Comparison of ENCODE assay signal across 9 mouse cellular contexts in genomic region chr1:36996561-36997213, GRCm38 (mm10). TPM values are rescaled to one million over a fixed set of nuclear protein-coding genes. Genes with fewer than 3 reads are reported as not detected.
DNase-seq lines count a peak whose midpoint lies in the region; ATAC-seq lines count a peak whose summit lies in the region.
"Had no signal": no experiment of that assay in that cellular context is flagged by ENCODE, and none has a peak within 500 bp of the region (broad histone marks: within the 10 kb centered on the region; RNA-seq: fewer than 3 reads in every experiment).

No protein-coding gene starts in this region.

- H3K27ac ChIP-seq in forebrain, embryonic 14.5 days (ENCODE audit: low read depth, low read length), result no peak overlapping the region
- no peak overlapping the region for H3K27ac ChIP-seq in forebrain, embryonic 12.5 days

- no peak overlapping the region for H3K4me2 ChIP-seq in forebrain, embryonic 14.5 days (ENCODE audit: low read length)
- H3K4me2 ChIP-seq in forebrain, embryonic 12.5 days, result no peak overlapping the region

- H3K9me3 ChIP-seq in forebrain, embryonic 14.5 days (replicated peaks; ENCODE audit: control insufficient read depth, low read length), result no peaks in the 10 kb centered on the region
- H3K9me3 ChIP-seq in forebrain, embryonic 12.5 days, result no peaks in the 10 kb centered on the region

- no peaks in the 10 kb centered on the region for H3K36me3 ChIP-seq in forebrain, embryonic 14.5 days (ENCODE audit: control insufficient read depth, insufficient read depth, low read length)
- H3K36me3 ChIP-seq in forebrain, embryonic 12.5 days (replicated peaks), result no peaks in the 10 kb centered on the region

- WGBS in forebrain, embryonic 14.5 days, result 56% methylated on average over 6 of the region's 6 CpGs
- 60% methylated on average over 6 of the region's 6 CpGs for WGBS in forebrain, embryonic 12.5 days

- no peaks in the 10 kb centered on the region for H3K27me3 ChIP-seq in forebrain, embryonic 14.5 days (replicated peaks; ENCODE audit: control insufficient read depth, insufficient read depth, low read length)
- no peaks in the 10 kb centered on the region for H3K27me3 ChIP-seq in forebrain, embryonic 12.5 days

- no peak overlapping the region for H3K4me3 ChIP-seq in forebrain, embryonic 14.5 days (ENCODE audit: low read depth, low read length)
- H3K4me3 ChIP-seq in forebrain, embryonic 12.5 days (replicated peaks), result no peak overlapping the region

- no peak overlapping the region for H3K9ac ChIP-seq in forebrain, embryonic 14.5 days (ENCODE audit: low read length)
- H3K9ac ChIP-seq in forebrain, embryonic 12.5 days, result no peak overlapping the region

- peak; percentile 10 for DNase-seq in forebrain, embryonic 14.5 days (ENCODE audit: low spot score)
- DNase-seq in adrenal gland, adult 2 months, result peak; percentile 78
- DNase-seq in gastrocnemius, postnatal 4 days (ENCODE audit: low spot score in 2 of 2), result peak; percentile 28 to 75
- DNase-seq in kidney, postnatal 10 days, result peak; percentile 82
- peak; percentile 63 for DNase-seq in thymus, postnatal 0 days (ENCODE audit: low spot score)
- DNase-seq in MN1 (ENCODE audit: low spot score), result no peak
- DNase-seq in T-cell, adult 2 months (ENCODE audit: low spot score), result no peak

- H3K4me1 ChIP-seq in forebrain, embryonic 14.5 days (ENCODE audit: control insufficient read depth, insufficient read depth, low read length), result no peaks in the 10 kb centered on the region
- peaks cover 2% of the 10 kb centered on the region; the same call in 1 of the 2 replicates for H3K4me1 ChIP-seq in forebrain, embryonic 12.5 days

- no peak for ATAC-seq in forebrain, embryonic 14.5 days
- ATAC-seq in forebrain, embryonic 12.5 days (ENCODE audit: low FRiP score), result no peak

RNA-seq across cellular contexts. Expression of gene Vwa3b, which starts 29.7 kb away (rescaled TPM):
- 0.90 and 1.1 TPM in 2 replicates for polyA plus RNA-seq in forebrain, embryonic 14.5 days (2014; fragmentation: Nextera tagmentation; extraction: Ambion mirVana)
- polyA plus RNA-seq in forebrain, embryonic 12.5 days (2016; fragmentation: Nextera tagmentation; extraction: Ambion mirVana), result 0.82 and 1.8 TPM in 2 replicates
- total RNA-seq in adrenal gland, adult 2 months (2021), result under 1 TPM; 0.35 to 0.49 TPM
- 1.0 TPM in 1 of 2 replicates, not detected in the other for polyA plus RNA-seq in adrenal gland, adult 2 months (2012; rRNA removed)
- total RNA-seq in gastrocnemius, postnatal 4 days (2021), result 10 to 100 TPM; 10.4 to 16.7 TPM
- 0.13 and 0.59 TPM in 2 replicates for polyA plus RNA-seq in thymus, postnatal 0 days (2015; fragmentation: Nextera tagmentation; extraction: Ambion mirVana)
- total RNA-seq: MEL had no signal

RNA-seq across cellular contexts. Expression of gene Tmem131, which starts 53.2 kb away (rescaled TPM):
- polyA plus RNA-seq in forebrain, embryonic 14.5 days (2014; fragmentation: Nextera tagmentation; extraction: Ambion mirVana), result 12.2 and 14.2 TPM in 2 replicates
- 19.6 and 20.4 TPM in 2 replicates for polyA plus RNA-seq in forebrain, embryonic 12.5 days (2016; fragmentation: Nextera tagmentation; extraction: Ambion mirVana)
- 10 to 100 TPM; 38.8 to 51.0 TPM for total RNA-seq in adrenal gland, adult 2 months (2021)
- 15.8 and 17.8 TPM in 2 replicates for polyA plus RNA-seq in adrenal gland, adult 2 months (2012; rRNA removed)
- 10 to 100 TPM; 77.1 to 88.6 TPM for total RNA-seq in gastrocnemius, postnatal 4 days (2021)
- 13.6 and 15.2 TPM in 2 replicates for polyA plus RNA-seq in thymus, postnatal 0 days (2015; fragmentation: Nextera tagmentation; extraction: Ambion mirVana)

Comparison
In these comparisons a context has a peak if more than half of its experiments do, and no peak if none do; other contexts are left out.
1. DNase-seq: peak in forebrain, embryonic 14.5 days (single experiment), adrenal gland, adult 2 months (single experiment), gastrocnemius, postnatal 4 days (2 of 2), kidney, postnatal 10 days (single experiment) and thymus, postnatal 0 days (single experiment); none in MN1 (single experiment) and T-cell, adult 2 months (single experiment).